Mouse (Mus musculus) thymus, adult 2 months (tissue): ENCODE results near the gene Rgl3.

Experiments
- CTCF ChIP-seq: fragments of 200-500 bp; IDR thresholded peaks from 2 replicates; pipeline ENCODE4 v1.5.1; 2012; ENCODE audit warnings: mild to moderate bottlenecking, control low read depth, low read length, moderate library complexity, borderline replicate concordance; ENCODE audit not compliant: control insufficient read depth, poor library complexity, insufficient read depth; ENCODE audit errors: extremely low read depth
- POLR2A ChIP-seq: fragments of 200-500 bp; IDR thresholded peaks from 2 replicates; pipeline ENCODE4 v1.6.1; 2012; ENCODE audit warnings: mild to moderate bottlenecking, low read length, control low read depth, moderate library complexity; ENCODE audit not compliant: control insufficient read depth, poor library complexity, insufficient read depth; ENCODE audit errors: extremely low read depth

GRCm38 (mm10) chr9:21950322-21950721 is 38.9 kb downstream of the Rgl3 start:
- TF ChIP-seq POLR2A, result no peak
- no peak for TF ChIP-seq CTCF
